Mouse (Mus musculus) left cerebral cortex, postnatal 10 days (tissue): ENCODE measurements around the gene Ccl1. TPM values are rescaled to one million over a fixed set of nuclear protein-coding genes. Genes with fewer than 3 reads are reported as not detected.

Experiments
- DNase-seq, 2 experiments: peaks; one replicate each; pipeline ENCODE4 v3.0.0; 2021 to 2022; ENCODE audit warnings: low spot score in 2 of 2, mixed read lengths in 1 of 2; ENCODE audit errors: extremely low spot score in 1 of 2
- intact Hi-C: fragments of 180-260 bp; cut with DNase I; formaldehyde crosslinking; loops from one replicate; pipeline ENCODE4 v1.15.1; 2025
- total RNA-seq, 2 experiments: library from RNA; stranded (reverse); gene quantifications; 2 replicates each; pipeline ENCODE4 v1.2.3; 2021

Gene Ccl1
- total RNA-seq, 2 experiments from 2014 or later, result not detected

DNA sequence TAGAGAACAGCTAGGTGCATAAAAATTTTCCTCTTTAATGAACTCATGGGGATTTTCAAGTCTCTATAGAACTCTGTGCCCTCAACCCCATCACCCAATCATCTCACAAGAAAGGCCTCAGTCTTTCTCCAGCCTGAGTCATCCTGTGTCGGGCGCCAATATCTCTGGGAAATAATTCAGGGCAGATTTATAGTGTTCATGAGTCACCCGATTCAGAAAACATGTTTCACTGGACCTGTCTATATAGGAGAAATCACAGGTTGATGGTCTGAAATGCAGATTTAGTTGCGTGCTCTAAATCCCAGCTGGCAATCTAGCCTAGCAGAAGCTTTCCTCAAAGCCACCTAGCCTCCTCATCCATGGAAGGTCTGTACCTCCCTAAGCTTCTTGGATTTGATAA lies 136.0 kb downstream of the Ccl1 start:
- intact Hi-C loops, result no loop called here
- DNase-seq, result no peak

DNA sequence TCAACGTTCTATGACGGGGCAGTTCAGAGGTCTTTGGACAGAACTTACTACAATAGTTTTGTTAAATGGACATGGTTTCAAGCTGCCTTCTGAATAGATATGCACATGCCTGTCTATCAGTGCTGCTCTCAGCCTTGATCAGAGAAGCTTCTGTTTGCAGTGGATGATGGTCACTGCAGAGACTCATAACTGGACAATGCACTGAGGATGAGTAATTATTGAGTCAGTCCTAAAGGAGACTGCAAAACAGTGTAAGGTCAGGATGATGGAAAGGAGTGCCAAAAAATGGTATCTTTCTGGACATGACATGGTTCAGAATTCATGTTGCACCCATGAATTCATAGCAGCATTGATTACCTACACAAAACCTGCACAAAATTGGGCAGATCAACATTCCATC lies 137.2 kb downstream of the Ccl1 start:
- intact Hi-C loops, result no loop called here
- DNase-seq, result no peak

DNA sequence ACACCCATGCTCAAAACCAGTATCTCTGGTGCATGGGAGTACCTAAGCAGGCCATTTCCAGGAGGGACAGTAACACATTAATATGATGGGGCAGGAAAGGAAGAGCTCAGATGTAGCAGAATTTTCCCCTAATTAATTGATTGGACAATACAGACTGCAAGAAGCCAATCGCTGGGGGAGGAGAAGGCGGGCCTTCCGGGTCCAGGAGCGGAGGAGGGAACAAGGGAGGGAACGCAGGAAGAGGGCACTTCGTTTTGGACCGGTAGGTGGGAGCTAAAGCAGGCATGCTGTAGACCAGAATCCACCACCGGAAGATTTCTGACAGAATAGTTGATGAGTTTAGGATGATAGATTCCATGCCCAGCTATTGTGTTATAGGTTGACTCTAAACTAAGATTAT lies 142.2 kb downstream of the Ccl1 start:
- intact Hi-C loops, result no loop called here
- no peak for DNase-seq

DNA sequence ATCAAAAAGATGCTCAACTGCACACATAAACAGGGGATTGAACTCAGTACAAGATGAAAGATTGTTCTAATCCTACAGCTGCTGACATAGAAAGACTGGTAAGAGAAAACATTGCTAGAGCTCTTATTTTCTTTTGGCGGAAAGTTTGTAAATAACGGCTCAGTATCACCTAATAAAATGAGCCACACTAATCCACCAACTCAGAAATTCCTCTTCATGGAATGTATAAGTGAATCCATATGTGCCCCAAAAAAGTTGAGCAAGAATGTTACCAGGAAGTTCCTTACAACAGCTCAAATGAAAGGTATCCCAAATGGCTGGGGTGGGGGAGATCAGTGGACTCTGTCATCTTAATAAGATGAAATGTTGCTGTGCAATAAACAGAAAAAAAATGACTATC lies 146.4 kb downstream of the Ccl1 start:
- no peak for DNase-seq
- intact Hi-C loops, result no loop called here

DNA sequence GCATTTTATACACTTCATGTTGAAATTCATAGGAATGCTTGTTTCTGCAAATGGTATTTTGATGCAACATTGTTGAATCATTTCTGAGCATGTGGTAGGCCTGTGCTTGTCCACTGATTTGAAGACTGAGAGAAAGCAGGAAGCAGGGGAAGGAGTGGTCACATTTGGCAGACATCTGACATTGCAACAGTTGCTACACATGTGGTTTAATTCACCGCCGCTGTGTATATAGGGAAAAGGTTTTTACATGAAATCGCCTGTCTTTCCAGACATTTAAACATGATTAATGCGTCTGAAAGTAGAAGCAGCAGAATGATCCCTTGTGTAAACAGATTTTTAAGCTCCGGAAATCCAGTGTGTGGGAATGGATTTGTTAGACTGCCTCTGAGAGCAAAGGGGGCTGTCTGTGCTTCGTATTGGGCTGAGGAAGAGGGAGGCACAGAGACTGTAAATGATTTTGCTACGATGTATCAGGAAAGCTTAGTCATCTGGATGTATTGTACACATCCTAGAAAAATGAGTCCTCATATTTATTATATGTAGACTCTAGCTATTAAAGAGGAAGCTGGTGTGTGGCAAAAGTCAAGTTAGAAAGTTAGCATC lies 165.9 kb downstream of the Ccl1 start:
- intact Hi-C loops, result no loop called here
- DNase-seq, result no peak

DNA sequence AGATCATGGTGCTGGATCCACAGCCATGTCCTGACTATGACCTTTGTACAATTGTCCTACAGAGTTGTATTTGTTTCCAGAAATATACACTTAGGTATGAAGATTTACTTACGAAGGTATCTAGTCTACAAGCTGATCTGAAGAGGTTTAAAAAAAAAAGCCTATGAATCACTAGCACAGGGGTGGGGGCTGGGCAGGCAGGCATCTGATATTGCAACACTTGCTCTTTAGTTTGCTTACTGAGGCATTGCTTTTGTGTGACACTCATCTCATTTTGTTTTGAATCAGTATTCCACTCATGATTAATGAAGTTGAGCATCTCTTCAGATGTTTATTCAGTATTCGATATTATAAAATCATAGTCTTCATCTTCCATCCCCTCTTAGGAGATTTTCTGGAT lies 169.3 kb downstream of the Ccl1 start:
- intact Hi-C loops, result no loop called here
- DNase-seq, result no peak

DNA sequence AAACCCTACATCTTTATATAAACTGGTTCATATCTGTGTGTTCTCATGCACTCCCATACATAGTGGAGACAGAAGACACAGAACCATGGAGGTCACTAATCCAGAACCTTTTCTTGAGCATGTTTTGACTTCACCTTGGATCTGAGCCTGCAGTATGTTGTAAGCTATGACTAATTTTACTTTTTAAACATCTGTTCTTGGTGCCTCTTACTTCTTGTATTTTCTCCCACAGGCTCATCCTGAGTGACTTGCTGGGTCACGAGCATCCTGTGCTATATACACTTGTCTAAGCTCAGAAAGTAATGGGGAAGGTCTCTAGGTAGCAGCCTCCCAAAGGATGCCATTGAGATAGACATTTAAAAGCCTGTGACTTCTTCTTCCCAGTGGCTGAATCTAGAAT lies 172.5 kb downstream of the Ccl1 start:
- intact Hi-C loops, result no loop called here
- DNase-seq, result no peak

Other genes starting within 250 kb of the Ccl1 start
- gene Ccl11, start 247.9 kb downstream of the Ccl1 start, total RNA-seq, result under 1 TPM; 0.32 to 0.87 TPM
- not detected for gene Ccl12, start 203.8 kb downstream of the Ccl1 start, total RNA-seq
- gene Ccl8, start 190.5 kb downstream of the Ccl1 start, total RNA-seq, result not detected
- 10 to 100 TPM; 19.9 to 23.6 TPM for gene Tmem132e, start 83.2 kb upstream of the Ccl1 start, total RNA-seq